Mouse (Mus musculus) myocyte (in vitro differentiated cells): ENCODE results near the gene Myo7a.

Source experiments
- CEBPB ChIP-seq: IDR thresholded peaks from 2 replicates; pipeline ENCODE4 v1.6.1; 2011; ENCODE audit warnings: mild to moderate bottlenecking, moderate library complexity; ENCODE audit not compliant: poor library complexity, insufficient read depth, severe bottlenecking
- SRF ChIP-seq: IDR thresholded peaks from one replicate; pipeline ENCODE4 v1.6.1; 2011; ENCODE audit warnings: low read depth; ENCODE audit not compliant: control insufficient read depth, insufficient read length
- TCF12 ChIP-seq: IDR thresholded peaks from one replicate; pipeline ENCODE4 v1.6.1; 2011; ENCODE audit warnings: mild to moderate bottlenecking, control low read depth; ENCODE audit not compliant: poor library complexity, insufficient read depth, severe bottlenecking
- USF1 ChIP-seq: IDR thresholded peaks from one replicate; pipeline ENCODE4 v1.6.1; 2011; ENCODE audit warnings: low read depth, mild to moderate bottlenecking, control low read depth, moderate library complexity

DNA sequence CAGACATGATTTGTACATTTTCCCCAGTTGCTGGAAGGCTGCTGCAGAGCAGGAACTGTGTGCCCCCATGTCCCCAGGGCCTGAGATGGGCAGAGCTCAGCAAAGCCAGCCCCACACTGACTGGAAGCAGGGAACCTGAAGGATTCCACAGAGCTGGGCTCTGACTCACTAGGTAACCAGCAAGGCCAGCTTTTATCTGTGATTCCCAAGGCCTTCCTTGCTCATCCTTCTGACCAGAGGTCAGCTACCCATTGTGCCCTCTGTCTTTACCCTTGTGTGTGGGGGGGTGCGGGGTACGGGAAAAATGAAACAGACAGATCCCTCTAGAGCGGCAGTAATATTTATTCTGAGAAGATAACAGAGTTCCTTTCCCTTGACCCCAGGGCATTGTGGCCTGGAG lies 1.9 kb upstream of the Myo7a start:
- TF ChIP-seq CEBPB, result no peak
- TF ChIP-seq SRF, result no peak
- TF ChIP-seq USF1, result no peak
- no peak for TF ChIP-seq TCF12
